Mouse (Mus musculus) olfactory bulb, adult 2 months (tissue): ENCODE results near the gene Gm45716.

Experiments used
- CTCF ChIP-seq: fragments of 200-500 bp; IDR thresholded peaks from 2 replicates; pipeline ENCODE4 v1.5.1; 2012; ENCODE audit warnings: low read depth, mild to moderate bottlenecking, low read length, moderate library complexity; ENCODE audit not compliant: insufficient read depth
- POLR2A ChIP-seq: fragments of 200-500 bp; IDR thresholded peaks from 2 replicates; pipeline ENCODE4 v1.6.1; 2012; ENCODE audit warnings: mild to moderate bottlenecking, low read depth, low read length, moderate library complexity; ENCODE audit not compliant: insufficient read depth

- no peak for TF ChIP-seq POLR2A
- no peak for TF ChIP-seq CTCF
Measured at GRCm38 (mm10) chr11:90264180-90264579, 76.7 kb downstream of the Gm45716 start.
